Mouse (Mus musculus) testis, adult 2 months (tissue): ENCODE measurements around the gene Pts.

ENCODE experiments used
- CTCF ChIP-seq: fragments of 200-500 bp; IDR thresholded peaks from 2 replicates; pipeline ENCODE4 v1.5.1; 2012; ENCODE audit warnings: low read depth, mild to moderate bottlenecking, inconsistent platforms, low read length, moderate library complexity; ENCODE audit not compliant: control insufficient read depth, insufficient read depth, insufficient replicate concordance
- POLR2A ChIP-seq: fragments of 200-500 bp; IDR thresholded peaks from 2 replicates; pipeline ENCODE4 v1.6.1; 2012; ENCODE audit warnings: low read depth, mild to moderate bottlenecking, inconsistent platforms, low read length, moderate library complexity; ENCODE audit not compliant: control insufficient read depth

DNA sequence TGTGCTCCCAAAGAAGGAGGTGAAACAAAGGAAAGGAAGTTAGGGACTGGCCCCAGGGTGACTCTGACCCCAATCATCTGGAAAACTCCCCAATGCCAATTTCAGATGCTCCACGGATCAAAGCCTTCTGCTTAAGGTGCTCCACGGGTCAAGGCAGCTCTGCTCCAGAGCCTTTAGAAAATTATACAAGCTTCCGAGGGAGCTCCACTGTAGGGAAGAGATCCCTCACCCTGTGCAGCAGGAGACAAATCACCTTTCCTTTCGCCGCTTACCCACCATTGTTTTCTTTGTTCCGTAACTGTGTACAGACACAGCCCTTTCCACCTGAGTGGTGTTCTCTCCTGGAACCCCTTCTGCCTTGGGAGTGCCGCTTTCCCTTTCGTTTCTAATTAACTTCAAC, 52.8 kb downstream of the Pts start:
- TF ChIP-seq CTCF (no peak), POLR2A (no peak)
